Mouse (Mus musculus) CH12.LX (cell line): ENCODE measurements around the gene Rilpl1. TPM values are rescaled to one million over a fixed set of nuclear protein-coding genes. Genes with fewer than 3 reads are reported as not detected.

ENCODE experiments used
- DNase-seq: peaks from one replicate; pipeline ENCODE4 v3.0.0-alpha.2; 2013; ENCODE audit errors: extremely low read depth
- H3K27ac ChIP-seq: 2 replicates; pipeline ENCODE4 v1.5.1; 2012; ENCODE audit warnings: low read depth, mild to moderate bottlenecking, control low read depth, moderate library complexity; ENCODE audit not compliant: insufficient read depth
- H3K27me3 ChIP-seq: replicated peaks from 2 replicates; pipeline ENCODE3; 2012; ENCODE audit warnings: inconsistent platforms
- H3K36me3 ChIP-seq, 2 experiments: replicated peaks in 1 of 2; 2 replicates each; pipeline versions ENCODE3 to v1.6.1; 2012; ENCODE audit warnings: inconsistent platforms in 1 of 2, low read length in 1 of 2, mild to moderate bottlenecking in 1 of 2, mixed read lengths in 1 of 2, moderate library complexity in 1 of 2; ENCODE audit not compliant: control insufficient read depth in 1 of 2, insufficient read depth in 1 of 2
- H3K4me1 ChIP-seq, 2 experiments: 2 replicates each; pipeline ENCODE4 v1.6.1; 2012; ENCODE audit warnings: inconsistent platforms in 1 of 2, moderate library complexity in 1 of 2; ENCODE audit not compliant: insufficient read depth in 2 of 2, control insufficient read depth in 1 of 2
- H3K4me2 ChIP-seq: 2 replicates; pipeline ENCODE4 v1.6.1; 2012; ENCODE audit warnings: low read depth, mild to moderate bottlenecking, control low read depth; ENCODE audit not compliant: poor library complexity, insufficient read depth, severe bottlenecking
- H3K4me3 ChIP-seq, 3 experiments: fragments of 150-350 bp in 1 of 3; sonication (generic) in 1 of 3; replicated peaks in 1 of 3; 2 replicates each; pipeline versions ENCODE3 to v1.5.1; 2011 to 2012; ENCODE audit warnings: low read depth in 2 of 3, low read length in 2 of 3, mild to moderate bottlenecking in 2 of 3, moderate library complexity in 2 of 3, control low read depth in 1 of 3, improper control_type of control experiment in 1 of 3, inconsistent platforms in 1 of 3, mixed read lengths in 1 of 3; ENCODE audit not compliant: poor library complexity in 1 of 3
- H3K79me2 ChIP-seq: replicated peaks from 2 replicates; pipeline ENCODE4 v1.6.1; 2012; ENCODE audit warnings: mild to moderate bottlenecking, moderate library complexity; ENCODE audit not compliant: control insufficient read depth, poor library complexity, insufficient read depth, severe bottlenecking; ENCODE audit errors: extremely low read depth
- H3K9ac ChIP-seq: 2 replicates; pipeline ENCODE4 v1.6.1; 2012; ENCODE audit warnings: low read depth, mild to moderate bottlenecking, control low read depth, moderate library complexity; ENCODE audit not compliant: insufficient read depth
- H3K9me3 ChIP-seq: replicated peaks from 2 replicates; pipeline ENCODE3; 2012; ENCODE audit warnings: low read length, inconsistent platforms, mixed read lengths
- CHD1 ChIP-seq: IDR thresholded peaks from 2 replicates; pipeline ENCODE4 v1.6.1; 2012; ENCODE audit warnings: low read depth, low read length, improper control_type of control experiment, inconsistent platforms
- ELF1 ChIP-seq: IDR thresholded peaks from 2 replicates; pipeline ENCODE4 v1.6.1; 2014; ENCODE audit warnings: low read depth, mild to moderate bottlenecking, inconsistent platforms, low read length, improper control_type of control experiment
- IRF4 ChIP-seq: IDR thresholded peaks from 2 replicates; pipeline ENCODE4 v1.6.1; 2014; ENCODE audit warnings: low read depth, mild to moderate bottlenecking, inconsistent platforms, low read length, improper control_type of control experiment
- MAFK ChIP-seq: IDR thresholded peaks from 2 replicates; pipeline ENCODE4 v1.6.1; 2011; ENCODE audit warnings: low read length, improper control_type of control experiment; ENCODE audit not compliant: insufficient replicate concordance
- MAX ChIP-seq: IDR thresholded peaks from 2 replicates; pipeline ENCODE4 v1.6.1; 2011; ENCODE audit warnings: low read length, improper control_type of control experiment
- MAZ ChIP-seq: IDR thresholded peaks from 2 replicates; pipeline ENCODE4 v1.6.1; 2012; ENCODE audit warnings: low read depth, mild to moderate bottlenecking, inconsistent platforms, low read length, improper control_type of control experiment, moderate library complexity
- MXI1 ChIP-seq: IDR thresholded peaks from 2 replicates; pipeline ENCODE4 v1.6.1; 2011; ENCODE audit warnings: mild to moderate bottlenecking, low read depth, low read length, improper control_type of control experiment
- MYC ChIP-seq: IDR thresholded peaks from 2 replicates; pipeline ENCODE4 v1.6.1; 2011; ENCODE audit warnings: low read depth, mild to moderate bottlenecking, improper control_type of control experiment, low read length
- PAX5 ChIP-seq: IDR thresholded peaks from 2 replicates; pipeline ENCODE4 v1.6.1; 2012; ENCODE audit warnings: low read length, inconsistent platforms, mixed read lengths
- POLR2AphosphoS2 ChIP-seq: IDR thresholded peaks from 2 replicates; pipeline ENCODE4 v1.6.1; 2011; ENCODE audit warnings: low read depth, low read length, improper control_type of control experiment
- RAD21 ChIP-seq: IDR thresholded peaks from 2 replicates; pipeline ENCODE4 v1.6.1; 2011; ENCODE audit warnings: low read depth, mild to moderate bottlenecking, low read length, improper control_type of control experiment, moderate library complexity
- SMC3 ChIP-seq: IDR thresholded peaks from 2 replicates; pipeline ENCODE4 v1.6.1; 2011; ENCODE audit warnings: low read depth, low read length, improper control_type of control experiment
- TBP ChIP-seq: conservative IDR thresholded peaks from 2 replicates; pipeline ENCODE4 v1.6.1; 2011; ENCODE audit warnings: low read depth, low read length, improper control_type of control experiment
- TCF12 ChIP-seq: IDR thresholded peaks from 2 replicates; pipeline ENCODE4 v1.6.1; 2014; ENCODE audit warnings: low read depth, mild to moderate bottlenecking, inconsistent platforms, low read length, improper control_type of control experiment
- USF1 ChIP-seq: IDR thresholded peaks from 2 replicates; pipeline ENCODE4 v1.6.1; 2014; ENCODE audit warnings: low read depth, mild to moderate bottlenecking, inconsistent platforms, low read length, improper control_type of control experiment
- ZC3H11A ChIP-seq: IDR thresholded peaks from 2 replicates; pipeline ENCODE4 v1.6.1; 2012; ENCODE audit warnings: low read depth, mild to moderate bottlenecking, inconsistent platforms, low read length, improper control_type of control experiment
- dilution Hi-C: fragments of 300-500 bp; cut with MboI; formaldehyde crosslinking; loops from 2 replicates; pipeline ENCODE4 v1.14.3; 2020; ENCODE audit warnings: low sequenced_read_pairs; ENCODE audit not compliant: extremely low pct_unique_long_range_greater_than_20kb, extremely low pct_ligation_motif_present
- in situ Hi-C: fragments of 300-500 bp; cut with MboI; formaldehyde crosslinking; loops from 3 replicates; pipeline ENCODE4 v1.14.3; 2019; ENCODE audit warnings: low sequenced_read_pairs, low pct_ligation_motif_present, low pct_unique_long_range_greater_than_20kb, mixed read lengths
- polyA plus RNA-seq: library from polyadenylated mRNA; unstranded; fragments of >175 nt; gene quantifications from 2 replicates; pipeline ENCODE4 v1.2.1, GENCODE M21; 2012; ENCODE audit warnings: low read depth; ENCODE audit not compliant: insufficient read length
- total RNA-seq, 2 experiments: library from RNA; depleted of rRNA; stranded (reverse); fragments of 300-350 nt in 1 of 2; fragments of >200 nt in 1 of 2; gene quantifications; 2 replicates each; pipeline ENCODE4 v1.2.3; 2012 to 2014

Rilpl1 gene
- total and polyA plus RNA-seq, 3 experiments, result 3.1 to 5.7 (median 5.4) TPM

GRCm38 (mm10) chr5:124496614-124497514 is 34.3 kb downstream of the Rilpl1 start (continued):
- TF ChIP-seq MAX (no peak), RAD21 (no peak), ELF1 (no peak)

GRCm38 (mm10) chr5:124495547-124495946 is 35.6 kb downstream of the Rilpl1 start:
- Histone ChIP-seq H3K36me3 (peaks cover 12 to 57% of the 10 kb centered on the region in 2 experiments), H3K4me3 (no peak overlapping the region), H3K4me1 (peaks cover 0 to 56% of the 10 kb centered on the region in 2 experiments; a peak in 2 of 4 replicates), H3K27me3 (no peaks in the 10 kb centered on the region), H3K4me2 (no peak overlapping the region), H3K27ac (no peak overlapping the region), H3K9ac (no peak overlapping the region), H3K79me2 (no peaks in the 10 kb centered on the region), H3K9me3 (no peaks in the 10 kb centered on the region)
- dilution Hi-C loops, result no loop called here
- TF ChIP-seq PAX5 (no peak), MYC (no peak), CHD1 (no peak)
- in situ Hi-C loops, result no loop called here
- DNase-seq, result no peak

GRCm38 (mm10) chr5:124493455-124493854 is 37.7 kb downstream of the Rilpl1 start:
- DNase-seq, result peak; percentile 21
- dilution Hi-C loops (no loop called here), in situ Hi-C loops (loop anchor here (5.0 kb wide), 1 partner anchor 34 kb away; no protein-coding TSS in a partner anchor)
- no peaks in the 10 kb centered on the region for H3K27me3 ChIP-seq
- no peak overlapping the region for H3K4me3 ChIP-seq
- no peaks in the 10 kb centered on the region for H3K79me2 ChIP-seq
- H3K27ac ChIP-seq, result no peak overlapping the region
- no peaks in the 10 kb centered on the region for H3K9me3 ChIP-seq
- peaks cover 0 to 49% of the 10 kb centered on the region in 2 experiments; a peak in 2 of 4 replicates for H3K4me1 ChIP-seq
- no peak overlapping the region for H3K9ac ChIP-seq
- no peak overlapping the region for H3K4me2 ChIP-seq
- H3K36me3 ChIP-seq, result peaks cover 25 to 72% of the 10 kb centered on the region in 2 experiments
- 0 out of 2 replicates have a peak, but pooled peaks have one; percentile 6 for TF ChIP-seq SMC3
- TF ChIP-seq USF1, result no peak

GRCm38 (mm10) chr5:124492618-124493017 is 38.6 kb downstream of the Rilpl1 start:
- Histone ChIP-seq H3K27ac (no peak overlapping the region), H3K9me3 (no peaks in the 10 kb centered on the region), H3K4me2 (no peak overlapping the region), H3K4me1 (peaks cover 0 to 42% of the 10 kb centered on the region in 2 experiments; a peak in 2 of 4 replicates), H3K36me3 (peaks cover 25 to 74% of the 10 kb centered on the region in 2 experiments), H3K79me2 (no peaks in the 10 kb centered on the region), H3K4me3 (no peak overlapping the region), H3K9ac (no peak overlapping the region), H3K27me3 (no peaks in the 10 kb centered on the region)
- in situ Hi-C loops (loop anchor here (5.0 kb wide), 1 partner anchor 35 kb away; no protein-coding TSS in a partner anchor), dilution Hi-C loops (no loop called here)
- no peak for DNase-seq
- no peak for TF ChIP-seq TCF12
- no peak for TF ChIP-seq ZC3H11A
- TF ChIP-seq PAX5, result no peak
- TF ChIP-seq MXI1, result no peak
- no peak for TF ChIP-seq IRF4
- no peak for TF ChIP-seq TBP
- no peak for TF ChIP-seq MAFK
- TF ChIP-seq POLR2AphosphoS2, result no peak
- TF ChIP-seq MAZ, result no peak
